Mouse (Mus musculus): ENCODE measurements around the gene Whrn.

DNA sequence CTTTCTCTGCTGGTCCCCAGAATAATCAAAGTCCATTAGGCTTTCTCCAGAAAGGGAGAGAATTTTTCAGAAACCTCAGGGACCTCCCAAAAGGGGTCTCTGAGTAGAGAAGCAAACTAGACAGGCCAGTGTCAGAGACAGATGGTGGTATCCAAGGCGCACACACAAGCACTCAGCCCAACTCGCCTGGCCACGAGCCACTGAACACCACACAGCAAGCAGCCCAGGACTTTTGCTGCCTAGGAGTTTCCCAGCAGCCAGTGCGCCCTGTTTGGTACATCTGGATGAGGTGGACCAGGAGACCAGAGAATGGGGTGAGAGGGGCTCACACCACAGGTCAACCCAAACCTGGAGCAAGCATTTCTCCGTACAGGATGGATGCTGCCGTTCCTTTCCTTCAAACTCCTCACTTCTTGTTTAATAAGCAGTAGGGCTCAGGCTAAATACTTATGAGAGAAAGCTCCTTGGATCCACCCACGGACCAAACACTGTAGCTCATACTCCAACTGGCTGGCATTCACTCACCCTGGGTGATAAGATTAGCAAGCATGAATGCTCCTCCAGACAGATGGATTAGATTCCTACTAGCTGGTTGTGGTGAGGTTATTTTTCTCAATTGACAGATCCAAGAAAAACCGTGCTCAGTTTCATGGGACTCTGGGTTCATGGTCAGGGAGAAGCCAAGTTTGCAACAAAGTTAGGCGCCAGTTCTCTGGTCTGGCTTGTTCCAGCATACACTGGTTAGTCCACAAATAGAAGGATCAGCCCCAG lies 2.3 kb downstream of the Whrn start:
- TF ChIP-seq CTCF (IDR thresholded peaks at IDR 0.05; ENCODE audit: low read depth): no peak
- TF ChIP-seq EP300 (optimal IDR thresholded peaks at IDR 0.05): no peak
